Mouse (Mus musculus) cerebellum, adult 2 months (tissue): Measurements from ENCODE around the gene Epha2. TPM values are rescaled to one million over a fixed set of nuclear protein-coding genes. Genes with fewer than 3 reads are reported as not detected.
A peak's percentile ranks its signal among the peaks of the same experiment; 100 is the strongest.

Experiments used
- DNase-seq, 2 experiments: peaks; one replicate each; pipeline ENCODE4 v3.0.0; 2021
- H3K27ac ChIP-seq: fragments of 200-500 bp; 2 replicates; pipeline ENCODE4 v1.5.1; 2012; ENCODE audit warnings: low read length, control low read depth, inconsistent platforms; ENCODE audit not compliant: insufficient read depth
- H3K27me3 ChIP-seq: fragments of 200-500 bp; 2 replicates; pipeline ENCODE4 v1.6.1; 2012; ENCODE audit warnings: inconsistent platforms, mild to moderate bottlenecking, low read length, moderate library complexity; ENCODE audit not compliant: control insufficient read depth, insufficient read depth
- H3K4me1 ChIP-seq: fragments of 200-500 bp; 2 replicates; pipeline ENCODE4 v1.6.1; 2011; ENCODE audit warnings: low read length; ENCODE audit not compliant: control insufficient read depth, insufficient read depth
- H3K4me3 ChIP-seq: fragments of 200-500 bp; replicated peaks from 2 replicates; pipeline ENCODE3; 2011; ENCODE audit warnings: mild to moderate bottlenecking, low read depth, low read length, control low read depth; ENCODE audit not compliant: insufficient read depth
- CTCF ChIP-seq: fragments of 200-500 bp; IDR thresholded peaks from 2 replicates; pipeline ENCODE4 v1.5.1; 2011; ENCODE audit warnings: low read depth, mild to moderate bottlenecking, control low read depth, low read length, moderate library complexity, borderline replicate concordance; ENCODE audit not compliant: insufficient read depth
- POLR2A ChIP-seq: fragments of 200-500 bp; IDR thresholded peaks from 2 replicates; pipeline ENCODE4 v1.6.1; 2011; ENCODE audit warnings: low read length, control low read depth, borderline replicate concordance; ENCODE audit not compliant: insufficient read depth
- WGBS: fragments of 180-500 bp; shearing (Covaris S2); methylation state at CpG from one replicate; pipeline ENCODE4 v1.1.7; 2018; 5-methylcytosine and 5-hydroxymethylcytosine counted together
- polyA plus RNA-seq: library from polyadenylated mRNA; depleted of rRNA; stranded (reverse); fragments of >200 nt; gene quantifications from 2 replicates; pipeline ENCODE4 v1.2.3, GENCODE M21; 2012

Gene Epha2
- polyA plus RNA-seq, 1 experiment, result 2.0 TPM

DNA sequence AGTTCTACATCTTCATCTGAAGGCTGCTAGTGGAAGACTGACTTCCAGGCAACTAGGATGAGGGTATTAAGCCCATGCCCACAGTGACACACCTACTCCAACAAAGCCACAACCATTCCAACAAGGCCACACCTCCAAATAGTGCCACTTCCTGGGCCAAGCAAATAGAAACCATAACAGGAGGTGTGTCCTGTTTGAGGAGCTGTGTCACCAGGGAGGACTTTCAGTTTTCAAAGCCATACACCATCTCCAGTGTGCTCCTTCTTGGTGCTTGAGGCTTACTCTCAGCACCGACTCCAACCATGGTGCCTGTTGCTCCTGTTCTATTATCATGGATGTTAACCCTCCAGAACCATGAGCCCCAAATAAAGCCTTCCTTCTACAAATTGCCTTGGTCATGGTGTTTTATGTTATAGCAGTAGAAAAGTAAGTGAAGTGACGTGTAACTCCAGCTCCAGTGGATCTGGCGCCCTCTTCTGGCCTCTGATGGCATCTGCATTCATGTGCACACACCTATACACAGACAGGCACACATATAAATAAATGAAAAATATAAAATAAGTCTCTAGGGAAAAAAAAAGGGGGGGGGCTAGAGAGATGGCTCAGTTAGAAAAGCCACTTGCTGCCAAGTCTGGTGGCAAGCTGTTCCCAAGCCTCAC lies 34.9 kb upstream of the Epha2 start:
- WGBS, result 91% methylated on average over 3 of the region's 3 CpGs

GRCm38 (mm10) chr4:141267250-141267649 lies 33.8 kb upstream of the Epha2 start:
- Histone ChIP-seq H3K4me3 (no peak overlapping the region), H3K4me1 (no peaks in the 10 kb centered on the region), H3K27ac (no peak overlapping the region), H3K27me3 (no peaks in the 10 kb centered on the region)
- 89% methylated on average over 3 of the region's 3 CpGs for WGBS
- no peak for DNase-seq
- TF ChIP-seq CTCF, result no peak
- TF ChIP-seq POLR2A, result no peak

More for the DNA sequence above, 34.9 kb upstream of the Epha2 start:
- H3K27ac ChIP-seq, result no peak overlapping the region
- no peak overlapping the region for H3K4me3 ChIP-seq
- no peak for DNase-seq
- no peaks in the 10 kb centered on the region for H3K4me1 ChIP-seq
- TF ChIP-seq POLR2A, result no peak
- TF ChIP-seq CTCF, result no peak
- no peaks in the 10 kb centered on the region for H3K27me3 ChIP-seq

DNA sequence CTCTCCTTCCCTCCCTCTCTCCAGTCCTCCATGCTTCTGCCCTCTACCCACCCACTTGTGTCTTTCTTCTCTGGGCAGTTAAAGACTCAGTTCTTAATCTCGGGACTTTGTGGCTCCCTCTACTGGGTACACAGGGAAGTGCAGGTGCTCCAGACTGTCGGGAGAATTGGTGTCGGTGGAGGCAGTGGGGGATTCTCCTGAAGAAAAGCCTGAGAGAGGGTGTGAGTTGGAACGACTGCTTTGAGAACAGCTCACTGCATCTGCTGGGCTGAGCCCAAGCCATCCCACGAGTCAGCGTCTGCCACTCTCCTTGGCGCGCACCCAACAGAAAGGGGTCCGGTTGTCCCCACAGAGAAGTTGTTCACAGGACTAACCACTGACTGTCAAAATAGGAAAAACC lies 33.2 kb upstream of the Epha2 start:
- no peaks in the 10 kb centered on the region for H3K27me3 ChIP-seq
- peak; percentile 22 to 40 for DNase-seq
- 15% methylated on average over 9 of the region's 9 CpGs for WGBS
- no peaks in the 10 kb centered on the region for H3K4me1 ChIP-seq
- no peak overlapping the region for H3K27ac ChIP-seq
- H3K4me3 ChIP-seq, result no peak overlapping the region
- TF ChIP-seq POLR2A (no peak), CTCF (peak; percentile 70)

DNA sequence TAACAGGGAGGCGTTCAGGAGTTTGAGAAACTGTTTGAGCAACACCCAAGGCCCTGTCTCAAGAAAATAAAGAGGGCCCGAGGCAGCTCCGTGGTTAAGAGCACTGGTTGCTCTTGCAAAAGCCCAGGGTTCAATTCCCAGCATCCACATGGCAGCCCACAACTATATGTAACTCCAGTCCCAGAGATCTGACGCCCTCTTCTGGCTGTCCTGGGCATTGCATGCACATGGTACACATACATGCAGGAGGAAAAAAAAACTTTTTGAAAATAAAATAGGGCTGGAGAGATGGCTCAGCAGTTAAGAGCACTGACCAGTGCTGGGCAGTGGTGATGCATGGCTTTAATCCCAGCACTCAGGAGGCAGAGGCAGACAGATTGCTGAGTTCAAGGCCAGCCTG lies 32.7 kb upstream of the Epha2 start:
- Histone ChIP-seq H3K4me3 (no peak overlapping the region), H3K27me3 (no peaks in the 10 kb centered on the region), H3K4me1 (no peaks in the 10 kb centered on the region), H3K27ac (no peak overlapping the region)
- DNase-seq, result no peak
- 77% methylated on average over 4 of the region's 4 CpGs for WGBS
- no peak for TF ChIP-seq CTCF
- TF ChIP-seq POLR2A, result no peak

- Histone ChIP-seq H3K4me1 (no peaks in the 10 kb centered on the region), H3K27me3 (no peaks in the 10 kb centered on the region), H3K27ac (no peak overlapping the region), H3K4me3 (no peak overlapping the region)
- TF ChIP-seq CTCF (no peak), POLR2A (no peak)
- WGBS, result 84% methylated on average over 6 of the region's 6 CpGs
- DNase-seq, result no peak
Measured at GRCm38 (mm10) chr4:141269080-141269479, 32.0 kb upstream of the Epha2 start.

- 59% methylated on average over 15 of the region's 15 CpGs for WGBS
- Histone ChIP-seq H3K27ac (no peak overlapping the region), H3K27me3 (no peaks in the 10 kb centered on the region), H3K4me3 (no peak overlapping the region), H3K4me1 (no peaks in the 10 kb centered on the region)
- no peak for TF ChIP-seq POLR2A
- TF ChIP-seq CTCF, result no peak
- no peak for DNase-seq
Measured at GRCm38 (mm10) chr4:141270201-141270940, 30.7 kb upstream of the Epha2 start.

DNA sequence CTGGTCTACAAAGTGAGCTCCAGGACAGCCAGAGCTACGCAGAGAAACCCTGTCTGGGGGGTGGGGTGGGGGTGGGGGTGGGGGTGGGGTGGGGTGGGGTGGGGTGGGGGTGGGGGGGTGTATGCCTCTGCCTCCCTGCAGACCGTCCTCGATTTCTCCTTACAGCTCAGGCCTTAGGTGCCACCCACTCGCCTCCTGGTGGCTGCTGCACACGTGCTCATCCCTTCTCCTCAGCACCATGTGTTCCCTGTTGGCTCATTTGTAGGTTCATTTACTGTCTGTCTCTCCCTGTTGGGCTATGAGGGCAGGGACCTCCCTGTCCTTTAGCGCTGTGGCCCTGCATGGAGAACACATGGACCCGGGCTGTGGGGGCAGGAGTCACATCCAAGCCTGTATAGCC lies 29.8 kb upstream of the Epha2 start:
- no peak overlapping the region for H3K27ac ChIP-seq
- 77% methylated on average over 7 of the region's 7 CpGs for WGBS
- DNase-seq, result no peak
- H3K4me3 ChIP-seq, result no peak overlapping the region
- no peak for TF ChIP-seq POLR2A
- no peaks in the 10 kb centered on the region for H3K27me3 ChIP-seq
- H3K4me1 ChIP-seq, result no peaks in the 10 kb centered on the region

DNA sequence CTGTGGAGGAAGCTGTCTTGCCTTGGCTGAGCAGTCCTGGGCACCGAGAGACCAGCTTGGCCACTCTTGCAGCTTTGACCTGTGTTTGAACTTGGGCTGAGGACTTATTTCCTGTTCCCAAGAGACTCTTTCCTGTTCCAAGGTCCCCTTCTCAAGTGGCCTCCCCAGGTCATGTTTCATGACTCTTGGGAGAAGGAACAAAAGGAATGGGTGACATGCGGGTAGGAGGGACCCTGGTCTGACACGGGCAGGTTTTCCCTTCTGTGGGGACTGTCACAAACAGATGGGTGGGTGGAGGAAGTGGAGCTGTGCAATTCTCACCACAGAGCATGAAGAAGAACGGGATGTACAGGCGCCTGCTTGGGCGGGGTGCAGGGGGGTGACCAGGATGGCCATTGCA lies 29.3 kb upstream of the Epha2 start:
- DNase-seq, result no peak
- H3K27me3 ChIP-seq, result no peaks in the 10 kb centered on the region
- no peak overlapping the region for H3K4me3 ChIP-seq
- WGBS, result 86% methylated on average over 6 of the region's 6 CpGs
- H3K27ac ChIP-seq, result no peak overlapping the region
- TF ChIP-seq CTCF (no peak), POLR2A (no peak)
- no peaks in the 10 kb centered on the region for H3K4me1 ChIP-seq
